Mouse (Mus musculus) lung, postnatal 0 days (tissue): ENCODE results near the gene AU022751. TPM values are rescaled to one million over a fixed set of nuclear protein-coding genes. Genes with fewer than 3 reads are reported as not detected.

Experiments
- microRNA-seq: library from miRNA; unstranded; fragments of <30 nt; microRNA quantifications from one replicate; pipeline ENCODE4, GENCODE M21; 2016
- polyA plus RNA-seq: library from polyadenylated mRNA; unstranded; fragments of >200 nt; fragmentation: Nextera tagmentation; extraction: Ambion mirVana; gene quantifications from 2 replicates; pipeline ENCODE4 v1.2.1, GENCODE M21; 2015

Gene AU022751
- polyA plus RNA-seq, 1 experiment from 2014 or later, result not detected

Small RNA genes lying within 50 kb of the gene (microRNA-seq; reads per million reads assigned to microRNA genes)
- not detected for gene Gm27360

Other genes starting within 250 kb of the AU022751 start
- gene Nudt11, start 36.0 kb downstream of the AU022751 start, polyA plus RNA-seq, result 2.1 TPM in 2 replicates
- 1.6 and 1.7 TPM in 2 replicates for gene Nudt10, start 89.6 kb upstream of the AU022751 start, polyA plus RNA-seq
- gene Bmp15, start 237.3 kb upstream of the AU022751 start, polyA plus RNA-seq, result 0.07 and 0.08 TPM in 2 replicates